Mouse (Mus musculus): Measurements from ENCODE around the gene Ufc1.
"Not testable (repeated sequence)": the region's sequence is repeated elsewhere in the genome, so short reads cannot be mapped to it uniquely, and the experiment has no call there.

Gene Ufc1

DNA sequence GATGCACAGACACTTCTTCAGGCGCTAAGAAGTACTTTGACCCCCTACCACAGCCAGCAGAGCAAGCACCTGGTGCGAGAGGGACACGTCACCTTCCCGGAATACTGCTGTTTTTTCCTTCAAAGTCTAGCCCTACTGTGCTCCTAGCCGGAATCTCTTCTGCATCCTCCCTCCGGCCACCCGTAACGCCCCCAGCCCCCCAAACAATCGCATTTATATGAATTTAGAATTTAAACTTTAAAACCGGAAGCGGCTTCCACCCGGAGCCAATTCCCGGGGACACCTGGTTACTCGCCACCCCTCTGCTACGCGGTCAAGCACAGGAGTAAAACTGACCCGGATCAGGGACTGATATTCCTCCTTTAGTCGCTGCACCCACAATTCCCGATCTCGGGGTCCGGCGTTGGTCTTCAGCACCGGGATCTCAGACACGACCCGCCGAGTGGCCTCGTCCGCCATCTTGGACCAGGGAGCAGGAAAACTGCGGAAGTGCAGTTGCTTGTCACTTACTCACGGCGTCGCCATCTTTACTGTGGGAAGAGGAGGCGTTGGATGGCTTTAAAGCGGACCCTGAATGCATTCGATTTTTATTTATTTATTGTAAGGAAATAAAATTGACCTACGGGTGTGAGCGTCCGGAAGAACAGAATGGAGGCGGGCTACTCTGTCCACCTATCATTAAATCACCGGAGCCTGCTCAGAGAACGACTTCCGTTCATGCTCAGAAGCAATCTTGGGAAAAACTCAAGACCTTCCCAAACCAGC lies at the start of gene Ufc1:
Ufc1 (minus strand) TSS at position 727 of the 765 bp plus-strand sequence.
- DNase-seq (ENCODE audit: low spot score in 2 of 2), result peak in 1 of 2 experiments; percentile 79

DNA sequence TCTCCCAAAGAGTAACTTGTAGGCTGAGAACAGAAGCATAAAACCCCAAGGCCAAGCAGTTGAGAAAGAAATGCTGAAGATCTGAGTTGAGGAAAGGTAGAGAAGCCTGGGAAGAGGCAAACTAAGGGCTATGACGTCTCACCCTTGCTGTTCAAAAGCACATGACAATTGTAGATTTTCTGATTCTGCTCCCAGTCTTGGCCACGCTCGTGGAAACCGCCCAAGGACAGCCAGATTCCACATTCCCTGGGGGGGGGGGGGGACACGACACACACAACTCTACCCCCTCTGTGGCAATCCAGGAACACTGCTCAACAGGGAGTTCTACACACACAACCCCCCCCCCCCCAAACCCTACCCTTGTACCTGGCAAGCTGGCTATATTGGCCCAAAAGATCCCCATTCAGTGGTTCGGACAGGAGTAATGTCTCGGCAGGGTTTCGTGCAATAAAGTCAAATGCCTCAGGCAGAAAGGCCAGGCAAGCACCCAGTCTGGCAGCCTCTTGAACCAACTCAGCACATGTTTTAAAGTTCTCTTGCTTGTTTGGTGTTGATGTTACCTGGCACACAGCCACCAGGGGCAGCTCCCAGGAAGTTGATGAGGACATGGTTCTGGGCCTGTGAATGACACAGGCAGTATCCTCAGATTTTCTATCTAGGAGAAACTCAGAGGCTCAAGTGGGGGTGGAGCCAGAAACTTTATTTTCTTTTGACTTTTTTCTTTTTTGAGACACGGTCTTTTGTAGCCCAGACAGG lies 49.3 kb upstream of the Ufc1 start:
- DNase-seq (ENCODE audit: low spot score in 2 of 2), result no peak

DNA sequence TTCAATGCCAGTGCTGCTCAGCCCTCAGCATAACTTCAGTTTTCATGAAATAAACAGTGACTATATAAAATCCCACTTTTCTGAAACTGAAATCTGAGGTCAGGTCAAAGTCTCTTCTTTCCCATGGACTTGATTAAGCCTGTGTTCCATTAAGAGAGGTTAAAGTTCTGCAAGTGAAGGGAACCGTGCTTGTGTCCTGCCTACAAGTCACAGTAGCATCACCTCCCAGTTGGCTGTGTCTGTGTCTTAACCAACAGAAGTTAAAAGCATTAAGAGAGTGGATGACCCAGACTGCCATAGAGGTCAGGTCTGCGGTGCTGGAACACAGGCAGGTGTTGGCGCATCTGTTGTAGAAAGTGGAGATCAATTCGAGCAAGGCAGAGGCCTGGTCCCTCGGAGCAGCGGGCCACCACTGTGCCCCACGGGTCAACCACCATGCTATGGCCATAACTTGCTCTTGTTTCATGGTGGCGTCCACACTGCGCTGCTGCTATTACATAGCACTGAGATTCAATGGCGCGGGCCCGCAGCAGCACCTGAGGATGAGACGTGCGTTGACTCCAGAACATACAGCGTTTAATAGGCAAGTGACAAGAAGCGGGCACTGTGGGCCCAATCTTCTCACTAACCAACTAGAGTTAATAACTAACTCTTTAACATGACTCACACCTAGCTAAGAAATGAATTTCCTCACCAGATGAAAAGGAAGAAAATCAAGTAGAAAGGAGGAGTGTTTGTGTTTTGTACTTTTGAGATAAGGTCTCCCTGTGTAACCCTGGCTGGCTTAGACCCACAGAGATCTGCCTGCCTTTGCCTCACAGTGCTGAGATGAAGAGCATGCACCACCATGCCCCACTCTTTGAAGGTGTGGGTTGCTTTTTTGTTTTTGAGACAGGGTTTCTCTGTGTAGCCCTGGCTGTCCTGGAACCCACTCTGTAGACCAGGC lies 47.7 kb upstream of the Ufc1 start:
- no peak for DNase-seq (ENCODE audit: low spot score in 2 of 2)

DNA sequence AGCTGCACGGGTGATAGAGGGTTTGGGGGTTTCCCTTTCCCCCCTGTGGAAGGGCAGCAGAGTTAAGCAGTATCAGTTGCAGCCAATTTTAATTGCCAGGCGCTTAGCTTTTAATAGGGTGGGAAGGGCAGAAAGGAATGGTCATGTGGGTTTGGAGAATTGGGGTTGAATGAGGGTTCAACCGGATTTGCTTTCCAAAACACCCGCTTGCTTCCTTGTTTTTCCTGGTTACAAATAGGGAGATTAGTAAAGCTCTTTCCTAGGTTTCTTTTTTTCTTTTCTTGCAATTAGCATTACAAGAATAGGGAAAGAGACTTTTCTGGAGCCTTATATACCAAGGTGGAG lies 35.4 kb upstream of the Ufc1 start:
- no peak for DNase-seq (ENCODE audit: low spot score in 2 of 2)

GRCm38 (mm10) chr1:171329433-171330215 lies 34.8 kb upstream of the Ufc1 start:
- peak in 1 of 2 experiments; percentile 61 for DNase-seq (ENCODE audit: low spot score in 2 of 2)

GRCm38 (mm10) chr1:171328839-171329432 lies 34.1 kb upstream of the Ufc1 start, which contains the start of gene Dedd:
Gene Dedd (plus strand): TSS chr1:171329145.
- peak; percentile 92 to 93 for DNase-seq (ENCODE audit: low spot score in 2 of 2)

DNA sequence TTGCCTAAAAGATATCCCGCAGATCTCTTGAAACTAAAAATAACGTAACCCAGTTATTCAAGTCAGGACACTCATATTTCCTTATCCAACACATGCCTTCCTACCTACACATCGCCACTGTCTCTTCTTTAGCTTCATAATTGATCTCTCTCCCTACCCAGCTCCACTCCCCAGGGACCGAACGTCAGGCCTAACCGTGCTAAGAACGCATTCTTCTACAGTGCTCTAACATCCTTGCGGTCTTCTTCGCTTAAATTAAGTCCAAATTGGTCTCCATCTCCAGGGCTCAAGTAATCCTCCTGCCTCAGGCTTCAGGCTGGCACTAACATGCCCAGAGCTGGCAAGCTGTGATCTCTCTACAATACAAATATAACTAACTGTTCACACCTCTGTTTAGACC lies 33.4 kb upstream of the Ufc1 start:
- DNase-seq (ENCODE audit: low spot score in 2 of 2), result no peak

DNA sequence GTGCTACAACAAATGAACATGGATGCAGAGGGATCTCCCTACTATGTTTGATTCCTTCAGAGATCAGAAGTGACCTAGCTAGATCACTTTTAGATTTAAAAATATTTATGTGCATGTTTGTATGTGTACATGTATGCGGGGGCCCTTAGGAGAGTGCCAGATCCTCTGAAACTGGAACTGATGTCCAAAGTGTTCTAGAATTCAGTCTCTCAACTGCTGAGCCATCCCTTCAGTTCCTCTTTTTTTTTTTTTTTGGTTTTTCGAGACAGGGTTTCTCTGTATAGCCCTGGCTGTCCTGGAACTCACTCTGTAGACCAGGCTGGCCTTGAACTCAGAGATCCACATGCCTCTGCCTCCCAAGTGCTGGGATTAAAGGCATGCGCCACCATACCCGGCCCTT lies 31.8 kb upstream of the Ufc1 start:
- not testable (repeated sequence) for DNase-seq (ENCODE audit: low spot score in 2 of 2)

DNA sequence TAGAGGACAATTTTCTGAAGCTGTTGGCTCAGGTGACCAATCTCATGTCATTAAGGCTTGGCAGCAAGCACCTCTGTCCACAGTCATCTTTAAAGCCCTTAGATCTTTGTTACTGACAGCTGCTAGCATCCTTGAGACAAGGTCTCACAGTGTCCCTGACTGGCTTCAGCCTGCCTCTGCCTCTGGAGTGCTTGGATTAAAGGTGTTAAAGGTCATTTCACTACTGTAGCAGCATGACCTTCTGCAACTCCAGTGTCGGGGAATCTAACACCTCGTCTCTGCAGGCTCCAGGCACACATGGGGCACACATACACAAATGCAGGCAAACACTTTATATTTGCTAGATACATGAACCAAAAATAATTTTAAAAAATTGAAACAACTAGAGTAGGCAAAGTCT lies 30.7 kb upstream of the Ufc1 start:
- DNase-seq (ENCODE audit: low spot score in 2 of 2), result no peak

DNA sequence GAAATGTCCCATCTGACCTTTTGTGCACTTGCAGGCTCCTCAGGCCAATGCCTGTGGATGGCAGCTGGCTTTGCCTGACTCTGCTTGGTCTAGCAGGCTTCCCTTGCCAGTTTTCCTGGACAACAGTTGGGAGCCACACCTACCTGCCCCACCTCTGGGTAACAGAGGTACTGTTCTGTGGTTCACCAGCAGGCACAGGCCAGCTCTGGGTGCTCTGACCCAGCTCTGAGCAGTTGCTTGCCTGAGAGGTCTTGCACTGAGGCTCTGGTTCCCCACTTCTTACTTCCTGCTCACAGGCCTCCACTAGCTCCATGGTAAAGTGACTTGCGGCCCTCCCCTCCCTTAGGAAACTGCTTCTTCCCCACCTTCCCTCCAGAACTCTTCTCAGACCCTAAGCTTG lies 27.2 kb upstream of the Ufc1 start:
- DNase-seq (ENCODE audit: low spot score in 2 of 2), result no peak

DNA sequence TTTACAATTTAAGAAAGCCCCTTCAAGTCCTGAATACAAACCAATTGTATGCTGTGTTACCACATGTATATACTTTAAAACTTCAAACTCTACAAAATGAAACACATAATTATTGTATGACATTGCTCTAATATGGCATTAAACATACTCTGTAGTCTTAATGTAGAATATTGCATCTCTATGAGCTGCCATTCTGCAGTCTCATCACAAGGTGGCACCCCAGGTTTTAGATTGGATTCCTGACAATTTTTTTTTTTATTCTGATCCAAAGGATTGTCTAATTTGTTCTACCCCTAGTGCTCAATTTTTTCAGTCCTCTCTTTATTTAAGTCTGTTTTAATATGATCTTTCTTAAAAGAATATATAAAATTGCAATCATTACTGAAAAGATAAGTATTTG lies 26.6 kb upstream of the Ufc1 start:
- no peak for DNase-seq (ENCODE audit: low spot score in 2 of 2)

- no peak for DNase-seq (ENCODE audit: low spot score in 2 of 2)
Observed at GRCm38 (mm10) chr1:171320151-171320550, 25.3 kb upstream of the Ufc1 start.

DNA sequence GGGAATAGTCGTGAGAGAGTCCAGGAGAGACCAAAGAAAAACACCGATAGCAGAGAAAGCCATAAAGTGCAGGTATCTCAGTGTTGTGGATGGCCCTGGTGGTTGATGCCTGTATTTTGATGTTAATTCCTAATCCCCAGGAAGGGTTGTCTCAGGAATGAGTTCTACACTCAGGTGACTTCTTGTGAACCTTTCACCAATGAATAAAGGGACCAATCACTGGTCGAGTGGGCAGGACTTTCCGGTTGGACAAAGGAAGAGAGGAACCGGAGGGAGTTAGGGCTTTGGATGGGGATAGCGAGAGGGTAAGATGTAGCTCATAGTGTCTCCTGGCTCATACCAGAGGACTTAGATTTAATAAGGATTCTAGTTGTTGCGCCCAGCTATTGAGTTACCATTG lies 24.9 kb upstream of the Ufc1 start:
- DNase-seq (ENCODE audit: low spot score in 2 of 2), result no peak

GRCm38 (mm10) chr1:171309321-171309720 lies 14.5 kb upstream of the Ufc1 start:
- DNase-seq (ENCODE audit: low spot score in 2 of 2), result no peak

- DNase-seq (ENCODE audit: low spot score in 2 of 2), result not testable (repeated sequence)
Observed at GRCm38 (mm10) chr1:171306157-171306556, 11.3 kb upstream of the Ufc1 start.

GRCm38 (mm10) chr1:171298226-171298625 lies 3.4 kb upstream of the Ufc1 start:
- DNase-seq (ENCODE audit: low spot score in 2 of 2), result no peak

GRCm38 (mm10) chr1:171295063-171295402 lies 209 bp upstream of the Ufc1 start:
- no peak for DNase-seq (ENCODE audit: low spot score in 2 of 2)

DNA sequence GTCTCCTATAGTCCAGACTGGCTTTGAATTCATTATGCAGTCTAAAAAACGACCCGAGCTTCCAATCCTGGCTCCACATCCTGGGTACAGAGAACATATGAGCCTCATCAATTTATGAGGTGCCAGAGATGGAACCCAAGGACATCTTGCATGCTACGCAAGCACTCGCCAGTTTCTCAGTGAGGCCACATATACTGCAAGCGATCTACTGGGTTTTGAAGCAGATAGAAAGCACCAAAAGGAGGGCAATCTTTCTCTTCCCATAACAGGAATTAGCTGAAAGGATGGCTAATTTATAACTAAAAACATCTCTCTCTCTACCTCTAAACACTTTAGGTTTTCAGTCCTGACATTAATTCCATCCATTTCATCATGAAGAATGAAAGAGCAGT lies 922 bp downstream of the Ufc1 start:
- DNase-seq (ENCODE audit: low spot score in 2 of 2), result no peak

GRCm38 (mm10) chr1:171293351-171293750 lies 1.5 kb downstream of the Ufc1 start:
- no peak for DNase-seq (ENCODE audit: low spot score in 2 of 2)

DNA sequence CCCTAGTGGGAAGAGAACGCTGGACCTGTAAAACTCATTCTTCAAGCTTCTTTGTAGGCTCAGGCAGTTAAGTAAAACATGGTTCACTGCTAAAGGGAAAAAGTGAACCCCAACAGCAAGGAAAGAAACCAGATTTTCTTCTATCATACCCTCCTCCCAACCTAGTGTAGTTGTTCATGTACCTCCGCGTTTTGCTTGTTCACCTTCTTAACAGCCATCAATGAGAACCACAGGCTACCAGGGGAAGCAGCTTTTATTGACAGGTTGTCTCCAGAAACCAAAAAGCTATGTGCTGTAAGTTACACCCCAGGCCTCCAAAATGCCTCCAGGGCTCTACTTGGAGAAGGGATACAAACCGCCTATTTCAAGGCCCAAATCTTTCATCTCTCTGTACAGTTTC lies 6.5 kb downstream of the Ufc1 start:
- DNase-seq (ENCODE audit: low spot score in 2 of 2), result no peak
